Mouse (Mus musculus): ENCODE results near the gene Igf1.

Gene Igf1

DNA sequence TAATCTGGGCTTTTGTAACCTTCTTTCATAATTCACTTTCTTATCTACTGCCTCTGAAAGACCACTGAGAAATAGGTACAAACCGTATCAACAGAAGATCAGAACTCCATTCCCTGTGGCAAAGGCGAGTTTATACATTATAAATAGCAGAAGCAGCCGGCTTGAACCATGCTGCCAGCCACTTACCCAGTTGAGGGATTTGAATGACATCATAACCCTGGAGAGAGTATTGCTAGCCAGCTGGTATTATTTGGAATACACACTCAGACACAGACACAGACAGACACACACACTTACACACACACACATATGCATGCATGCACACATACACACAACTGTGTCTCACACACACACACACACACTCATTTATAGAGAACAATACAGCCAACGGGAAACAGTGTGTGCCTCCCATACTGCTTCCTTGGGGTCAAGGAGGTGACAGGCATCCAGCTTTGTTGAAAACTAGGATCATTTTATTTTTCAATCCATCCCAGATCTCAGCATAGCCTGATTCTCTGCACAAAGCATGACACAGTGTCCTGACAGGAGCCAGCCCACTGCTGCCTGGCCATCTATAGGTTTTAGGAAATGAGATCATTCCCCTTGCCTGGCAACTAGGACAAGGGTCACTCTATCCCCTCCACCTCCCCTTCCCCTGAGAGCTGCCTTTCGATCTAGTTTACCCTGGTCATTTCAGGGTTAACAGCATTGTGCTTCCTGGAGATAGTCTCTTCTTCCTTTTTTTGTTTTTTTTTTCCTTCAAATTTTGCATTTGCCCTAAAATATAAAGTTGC, at the start of gene Igf1:
Igf1 (plus strand) TSS at position 253 of the 794 bp plus-strand sequence.
- DNase-seq (ENCODE audit: inconsistent age in 2 of 2, low spot score in 1 of 2) = no peak

DNA sequence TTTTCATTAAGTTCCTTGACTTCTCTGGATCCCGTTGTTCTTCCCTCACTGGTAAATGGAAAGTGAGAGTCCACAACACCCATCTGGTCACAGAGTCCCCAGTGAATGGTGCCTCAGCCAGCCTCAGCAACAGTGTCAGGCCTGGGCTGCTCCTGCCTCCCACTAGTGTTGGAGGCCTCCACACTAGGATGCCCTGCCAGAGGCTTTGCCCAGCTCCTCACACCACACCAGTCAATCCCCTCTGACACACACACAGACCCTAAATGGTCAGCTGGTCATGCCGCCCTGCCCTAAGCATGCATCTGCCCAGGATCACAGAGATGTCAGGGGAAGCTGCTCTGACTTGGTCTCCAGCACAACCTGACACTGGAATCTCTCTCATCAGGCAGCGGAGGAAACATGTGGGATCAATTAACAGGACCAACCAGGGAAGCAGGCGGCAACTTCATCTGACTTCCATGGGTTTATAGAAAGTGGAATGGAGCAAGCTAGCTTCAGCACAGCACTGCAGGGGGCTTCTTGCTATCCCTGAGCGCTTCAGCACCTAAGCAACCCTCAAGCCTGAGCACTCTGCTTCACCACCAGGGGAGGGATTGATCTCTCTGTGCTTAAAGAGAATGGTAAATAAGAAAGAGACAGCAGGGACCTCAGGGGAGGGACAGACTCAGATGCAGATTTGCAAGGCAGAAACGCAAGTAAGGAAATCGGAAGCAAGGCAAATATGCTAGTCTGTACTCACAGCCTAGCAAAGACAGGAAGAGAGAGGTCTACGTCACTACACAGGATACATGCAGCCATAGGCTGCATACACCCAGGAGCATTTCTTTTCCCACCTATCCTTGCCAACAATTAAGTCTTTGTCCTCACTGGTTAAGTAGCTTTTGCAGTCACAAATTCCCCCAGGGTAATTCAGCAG, 45.6 kb upstream of the Igf1 start:
- no peak for DNase-seq (ENCODE audit: inconsistent age in 2 of 2, low spot score in 1 of 2)

DNA sequence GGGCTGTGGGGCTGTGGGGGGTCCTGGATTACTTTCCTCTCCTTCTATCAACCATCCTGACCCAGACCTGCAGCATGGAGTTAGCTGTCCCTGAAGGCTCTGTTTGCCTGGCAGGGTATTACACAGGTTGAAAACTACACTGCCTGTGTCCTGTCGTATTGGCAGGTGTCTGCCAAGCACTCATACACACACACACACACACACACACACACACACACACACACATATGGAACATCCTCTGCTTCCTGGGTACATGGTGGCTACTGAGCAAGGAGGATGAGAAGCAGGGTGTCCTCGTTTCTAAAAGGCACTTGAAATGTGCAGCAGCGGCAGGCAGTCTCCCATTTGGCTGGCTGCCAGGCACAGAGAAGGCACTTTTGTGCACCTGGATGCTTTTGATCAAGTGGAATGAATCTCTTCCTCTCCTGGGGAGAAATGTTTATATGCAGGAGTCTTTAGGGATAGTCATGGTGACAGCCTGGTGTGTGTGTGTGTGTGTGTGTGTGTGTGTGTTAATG, 44.9 kb upstream of the Igf1 start:
- DNase-seq (ENCODE audit: inconsistent age in 2 of 2, low spot score in 1 of 2) = no peak

DNA sequence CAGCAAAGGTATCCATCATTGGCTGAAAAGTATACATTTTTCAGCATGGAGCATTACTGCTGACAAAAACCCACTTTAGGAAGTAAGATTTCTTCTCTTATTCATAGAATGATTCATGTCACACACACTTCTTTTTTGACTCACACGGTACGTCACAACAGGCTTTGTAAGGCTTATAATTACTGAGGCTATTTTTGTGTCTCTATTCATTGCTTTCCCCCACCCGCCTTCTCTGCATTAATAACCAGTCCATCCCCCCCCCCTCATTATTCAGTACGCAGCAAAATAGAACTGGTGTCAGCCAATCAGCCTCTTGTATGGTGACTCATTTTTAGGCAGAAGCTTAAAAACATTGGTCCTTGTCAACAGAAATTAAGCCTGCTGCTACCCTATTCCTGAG, 41.2 kb upstream of the Igf1 start:
- no peak for DNase-seq (ENCODE audit: inconsistent age in 2 of 2, low spot score in 1 of 2)

DNA sequence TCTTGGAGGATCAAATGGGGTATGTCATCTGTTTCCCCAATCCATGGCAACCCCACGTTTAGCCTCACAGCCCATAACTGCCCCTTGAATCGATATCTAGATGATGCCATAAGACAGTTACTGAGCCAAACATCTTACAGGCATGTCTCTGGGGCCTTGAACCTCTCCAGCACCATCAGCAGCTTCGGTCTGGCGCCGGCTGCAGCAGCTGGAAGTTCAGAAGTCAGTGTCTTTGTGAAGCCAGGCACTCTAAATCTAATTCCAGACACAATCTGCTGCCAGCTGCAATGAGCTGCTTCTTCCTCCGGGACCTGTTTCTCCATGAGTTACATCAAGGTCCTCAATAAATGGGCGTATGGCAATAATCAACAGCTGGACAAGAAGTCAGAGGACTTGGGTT, 40.3 kb upstream of the Igf1 start:
- DNase-seq (ENCODE audit: inconsistent age in 2 of 2, low spot score in 1 of 2) = no peak

DNA sequence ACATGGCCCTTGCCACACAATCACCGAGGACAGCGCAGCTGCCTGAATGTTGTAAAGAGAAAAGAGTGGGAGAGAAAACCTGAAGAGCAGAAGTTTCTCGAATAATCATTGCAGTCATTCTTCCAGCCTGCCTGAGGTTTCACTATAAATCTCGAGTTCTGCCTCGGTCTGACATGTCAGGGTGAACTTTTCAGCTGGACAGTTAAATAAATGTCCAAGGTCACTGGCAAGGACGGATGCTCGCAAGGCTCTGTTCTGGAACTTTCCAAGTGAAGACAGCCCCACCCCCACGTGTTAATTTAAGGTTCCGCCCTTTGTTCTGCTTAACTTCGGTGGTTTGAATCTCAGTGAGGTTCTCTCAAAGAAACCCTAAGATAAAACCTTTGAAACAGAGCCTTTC, 36.2 kb upstream of the Igf1 start:
- peak; percentile 72 to 92 for DNase-seq (ENCODE audit: inconsistent age in 2 of 2, low spot score in 1 of 2)

DNA sequence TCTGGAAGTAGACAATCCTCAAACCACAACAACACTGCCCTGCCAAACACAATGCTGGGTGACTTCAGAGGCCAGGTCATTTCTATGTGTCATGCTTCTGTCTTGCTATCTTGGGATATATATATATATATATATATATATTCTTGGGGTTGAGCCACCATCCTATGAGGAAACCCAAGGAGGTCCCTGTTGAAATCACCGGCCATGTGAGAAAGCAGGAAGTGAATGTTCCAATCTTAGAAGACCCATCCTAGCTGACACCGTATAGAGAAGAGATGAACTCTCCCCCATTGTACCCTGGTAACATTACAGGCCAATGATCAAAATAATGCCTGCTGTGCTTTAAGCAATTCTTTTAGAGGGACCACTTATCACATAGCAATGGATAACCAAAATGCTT, 28.1 kb upstream of the Igf1 start:
- no peak for DNase-seq (ENCODE audit: inconsistent age in 2 of 2, low spot score in 1 of 2)

DNA sequence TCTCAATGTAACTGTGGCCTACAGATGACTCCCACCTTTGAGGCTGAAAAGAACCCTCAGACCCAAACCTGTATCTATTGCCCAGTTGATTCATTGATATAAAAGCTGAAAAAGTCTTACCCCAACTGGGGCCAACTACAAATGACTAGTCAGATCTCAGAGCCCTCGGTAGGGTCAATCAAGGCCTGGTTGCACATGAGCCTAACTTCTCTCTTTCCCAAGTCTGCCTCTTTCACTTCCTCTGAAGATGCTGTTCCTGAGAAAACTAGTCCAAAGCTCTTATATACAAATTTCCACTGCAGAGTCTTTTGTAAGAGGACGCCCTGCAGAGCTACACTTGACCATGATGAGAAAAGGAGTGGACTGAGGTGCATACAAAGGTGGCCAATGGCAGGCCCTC, 27.4 kb upstream of the Igf1 start:
- DNase-seq (ENCODE audit: inconsistent age in 2 of 2, low spot score in 1 of 2) = no peak

DNA sequence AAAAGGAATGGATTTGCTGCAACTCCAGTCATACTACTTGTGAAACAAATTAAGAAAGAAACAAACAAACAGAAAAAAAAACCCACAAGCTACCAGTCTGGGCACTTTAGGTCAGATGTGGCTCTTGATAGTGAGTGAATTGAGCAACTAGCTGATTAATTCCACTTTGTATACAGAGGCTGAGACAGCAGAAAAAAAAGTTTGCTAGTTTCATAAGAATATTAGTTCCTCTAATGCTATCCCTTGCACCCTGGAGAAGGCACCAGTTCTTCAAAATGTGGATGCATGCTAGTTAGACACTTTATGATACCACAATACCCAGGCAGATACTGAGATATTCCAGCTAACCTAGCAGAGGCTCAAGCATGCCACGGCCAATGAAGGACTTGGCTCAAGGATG, 26.0 kb upstream of the Igf1 start:
- peak in 1 of 2 experiments; percentile 52 for DNase-seq (ENCODE audit: inconsistent age in 2 of 2, low spot score in 1 of 2)

DNA sequence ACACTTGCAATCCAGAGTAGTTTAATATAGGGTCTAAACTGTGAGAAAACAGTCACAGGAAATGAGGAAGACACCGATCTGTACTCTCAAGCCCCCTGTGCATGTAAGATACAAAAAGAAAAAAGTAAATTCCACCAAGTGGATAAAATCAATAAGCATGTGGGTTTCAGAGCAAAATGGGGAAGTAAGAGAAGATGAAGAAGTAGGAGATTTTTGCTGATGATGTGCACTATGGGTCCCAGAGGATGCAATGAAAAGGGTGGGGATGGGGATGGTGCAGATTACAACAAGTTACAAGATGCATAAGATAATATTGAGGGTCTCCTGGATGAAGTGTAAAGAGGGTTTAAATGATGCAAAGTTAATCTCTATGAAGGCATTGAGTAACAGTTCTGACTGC, 18.6 kb upstream of the Igf1 start:
- no peak for DNase-seq (ENCODE audit: inconsistent age in 2 of 2, low spot score in 1 of 2)

DNA sequence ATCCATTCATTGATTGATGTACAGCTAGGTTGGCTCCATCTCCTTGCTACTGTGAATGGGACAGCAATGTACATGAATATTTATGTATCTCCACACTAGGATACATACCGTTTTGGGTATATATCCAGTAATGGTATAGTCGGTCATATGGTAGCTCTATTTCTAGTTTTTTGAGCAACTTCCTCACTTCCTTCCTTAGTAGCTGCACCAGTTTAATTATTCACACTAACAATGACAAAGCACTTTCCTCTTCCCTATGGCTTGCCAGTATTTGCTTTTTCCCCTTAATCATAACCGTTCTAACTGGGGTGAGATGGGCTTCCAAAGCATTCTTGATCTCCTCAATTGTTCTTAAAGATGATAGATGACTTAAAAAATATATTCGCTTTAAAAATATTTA, 15.6 kb upstream of the Igf1 start:
- DNase-seq (ENCODE audit: inconsistent age in 2 of 2, low spot score in 1 of 2) = no peak

DNA sequence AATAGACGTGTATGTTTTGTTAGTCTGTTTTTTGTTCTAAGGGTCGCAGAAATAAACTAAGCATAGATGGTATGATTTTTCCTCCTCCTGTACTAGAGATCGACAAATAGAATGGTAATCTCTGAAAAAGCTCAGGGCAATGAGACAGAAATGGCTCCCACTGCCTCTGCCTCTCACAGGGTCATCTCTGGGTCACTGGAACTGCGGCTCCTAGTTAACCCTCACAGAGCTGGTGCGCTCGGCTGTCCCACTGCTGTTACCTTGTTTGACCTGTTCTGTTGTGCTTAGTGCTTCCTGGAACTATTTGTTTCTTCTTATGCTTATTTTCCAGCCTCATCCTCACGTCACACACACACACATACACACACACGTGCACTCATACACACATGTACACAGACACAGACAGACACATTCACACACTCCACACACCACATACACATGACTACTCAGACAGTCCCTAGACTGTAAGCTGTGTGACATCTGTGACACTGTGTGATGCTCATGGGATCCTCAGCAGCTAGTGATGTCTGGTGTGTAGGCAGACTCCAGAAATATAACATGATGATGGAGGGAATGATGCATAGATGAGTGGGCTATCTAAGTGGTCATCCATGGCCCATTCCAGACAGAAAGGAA, 13.0 kb upstream of the Igf1 start:
- no peak for DNase-seq (ENCODE audit: inconsistent age in 2 of 2, low spot score in 1 of 2)

DNA sequence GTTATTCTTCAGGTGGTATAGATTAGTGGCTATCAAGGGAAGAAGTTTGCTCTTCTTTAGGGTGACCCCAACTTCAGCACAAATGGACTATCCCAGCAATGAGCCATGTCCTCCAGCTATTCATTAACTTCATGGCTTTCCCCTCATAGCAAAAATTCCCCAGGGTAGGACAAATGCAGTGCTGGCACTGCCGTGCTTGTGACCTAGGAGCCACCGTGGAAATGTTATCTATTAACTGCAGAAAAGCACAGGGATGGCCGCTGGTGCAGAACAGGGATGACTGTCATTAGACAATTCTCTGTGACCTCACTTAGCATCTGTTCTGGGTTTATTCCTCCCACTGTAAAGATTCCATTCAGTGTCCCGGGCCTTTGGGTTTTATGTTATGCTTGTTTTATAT, 10.2 kb upstream of the Igf1 start:
- DNase-seq (ENCODE audit: inconsistent age in 2 of 2, low spot score in 1 of 2) = no peak

DNA sequence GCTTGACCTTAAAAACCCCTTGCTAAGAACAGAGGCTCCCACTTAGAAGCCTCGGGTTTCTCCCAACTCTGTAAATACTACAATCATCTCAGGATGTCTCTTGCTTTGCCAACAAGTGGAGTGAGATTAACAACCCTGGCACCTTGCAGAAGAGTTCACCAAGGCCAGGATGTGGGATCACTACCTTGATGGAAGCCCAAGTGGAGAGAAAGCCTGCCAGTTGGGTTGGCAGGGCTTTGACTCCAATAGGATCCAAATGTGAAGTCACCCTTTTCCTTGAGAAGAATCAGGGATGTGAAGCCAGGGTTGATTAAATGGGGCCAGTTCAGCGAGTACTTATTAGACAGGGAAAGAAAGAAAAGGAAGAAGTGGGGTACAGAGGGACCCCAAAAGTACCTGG, 9.6 kb upstream of the Igf1 start:
- DNase-seq (ENCODE audit: inconsistent age in 2 of 2, low spot score in 1 of 2) = no peak

DNA sequence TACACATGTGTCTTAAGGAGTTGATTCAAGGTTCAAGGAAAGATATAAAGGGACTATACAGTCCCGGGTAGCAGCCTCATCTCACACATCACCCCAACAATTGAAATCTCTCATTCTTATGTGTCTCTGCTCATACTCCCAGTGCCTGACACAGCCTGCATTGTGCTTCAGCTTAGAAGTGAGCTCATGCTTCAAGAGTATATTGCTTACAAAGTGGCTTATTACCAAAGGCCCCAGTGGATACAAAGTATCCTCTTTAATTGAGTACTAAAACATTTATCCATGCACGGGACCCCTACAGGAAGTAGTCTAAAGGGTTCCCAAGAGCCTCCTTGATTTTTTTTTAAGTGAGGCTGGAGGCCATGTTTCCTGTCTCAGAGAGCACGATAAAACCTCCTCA, 6.6 kb upstream of the Igf1 start:
- no peak for DNase-seq (ENCODE audit: inconsistent age in 2 of 2, low spot score in 1 of 2)

DNA sequence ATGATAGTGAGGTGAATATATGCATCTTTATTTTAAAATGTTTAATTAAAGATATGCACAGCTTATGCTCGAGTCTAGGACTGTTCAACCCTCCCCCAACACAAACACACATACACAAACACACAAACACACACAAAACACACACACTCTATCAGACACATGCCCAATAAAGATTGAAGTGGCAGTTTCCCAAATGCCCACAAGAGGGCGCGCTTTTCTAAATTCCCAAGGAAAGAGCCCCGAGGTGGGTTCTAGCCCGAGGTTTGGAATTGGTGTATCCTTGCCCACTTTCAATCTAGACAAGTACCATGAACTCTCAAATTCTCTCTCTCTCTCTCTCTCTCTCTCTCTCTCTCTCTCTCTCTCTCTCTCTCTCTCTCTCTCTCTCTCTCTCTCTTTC, 3.7 kb upstream of the Igf1 start:
- peak; percentile 36 to 87 for DNase-seq (ENCODE audit: inconsistent age in 2 of 2, low spot score in 1 of 2)

DNA sequence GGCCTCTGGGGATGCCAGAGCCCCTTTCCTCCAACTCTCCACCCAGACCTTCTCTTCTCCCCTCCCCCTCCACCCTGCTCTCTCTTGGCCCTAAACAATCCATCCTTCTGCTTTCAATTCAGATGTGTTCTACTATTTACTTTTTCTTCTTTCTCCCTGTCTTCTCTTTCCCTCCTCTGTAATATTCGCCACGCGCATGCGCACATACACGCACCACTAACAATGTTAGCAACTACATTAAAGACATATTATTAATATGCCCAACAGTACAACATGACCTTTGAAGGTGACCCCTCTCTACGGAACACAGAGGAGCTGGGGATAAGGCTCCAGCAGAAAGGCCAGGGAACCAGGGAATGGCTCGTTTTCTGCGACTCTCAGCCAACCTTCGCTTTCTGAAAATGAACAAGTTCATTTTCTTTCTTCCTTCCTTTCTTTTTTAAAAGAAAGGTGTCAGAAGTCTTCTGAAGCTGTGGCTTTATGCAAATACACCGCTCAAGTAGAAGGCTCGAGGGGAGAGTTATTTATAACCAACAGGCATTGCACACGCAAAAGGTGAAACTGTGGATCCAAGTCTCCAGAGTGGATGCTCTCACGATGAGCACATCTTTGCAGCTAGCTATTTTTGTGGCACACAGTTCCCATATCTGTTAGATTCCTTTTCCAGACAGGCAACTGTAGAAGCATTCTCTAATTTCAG, 2.5 kb upstream of the Igf1 start:
- no peak for DNase-seq (ENCODE audit: inconsistent age in 2 of 2, low spot score in 1 of 2)

DNA sequence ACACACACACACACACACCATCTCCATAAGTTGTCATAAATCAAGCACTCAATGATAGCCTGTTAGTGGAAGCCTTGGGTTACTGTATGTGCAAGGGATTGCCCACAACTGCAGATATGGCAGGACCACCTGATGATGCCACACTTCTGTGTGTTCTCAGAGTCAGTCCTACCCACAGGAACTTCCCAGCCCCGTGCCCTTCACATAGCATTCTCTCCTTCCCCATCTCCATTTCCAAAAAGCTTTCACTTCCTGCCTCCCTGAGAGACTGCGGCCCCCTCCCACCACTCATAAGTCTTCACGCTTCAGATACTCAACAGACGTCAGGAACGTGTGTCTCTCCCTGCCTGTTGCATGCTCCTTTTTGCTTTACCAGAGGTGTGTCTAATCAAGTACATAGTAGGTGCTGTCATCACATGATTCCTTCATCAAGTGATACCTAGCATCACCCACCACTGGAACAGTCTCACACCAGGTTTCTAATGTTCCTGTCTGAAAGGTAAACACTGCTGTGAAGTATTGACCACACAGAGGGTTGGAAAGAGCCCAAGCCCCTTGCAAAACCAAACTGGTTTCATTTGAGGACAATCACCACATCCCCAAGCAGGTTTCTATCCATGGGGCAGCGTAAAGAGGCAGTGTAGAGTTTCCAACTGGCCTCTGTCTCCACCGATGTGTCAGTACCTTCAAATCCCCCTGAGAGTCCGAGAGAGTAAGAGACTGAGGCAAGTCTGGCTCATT, 680 bp upstream of the Igf1 start:
- DNase-seq (ENCODE audit: inconsistent age in 2 of 2, low spot score in 1 of 2) = no peak

DNA sequence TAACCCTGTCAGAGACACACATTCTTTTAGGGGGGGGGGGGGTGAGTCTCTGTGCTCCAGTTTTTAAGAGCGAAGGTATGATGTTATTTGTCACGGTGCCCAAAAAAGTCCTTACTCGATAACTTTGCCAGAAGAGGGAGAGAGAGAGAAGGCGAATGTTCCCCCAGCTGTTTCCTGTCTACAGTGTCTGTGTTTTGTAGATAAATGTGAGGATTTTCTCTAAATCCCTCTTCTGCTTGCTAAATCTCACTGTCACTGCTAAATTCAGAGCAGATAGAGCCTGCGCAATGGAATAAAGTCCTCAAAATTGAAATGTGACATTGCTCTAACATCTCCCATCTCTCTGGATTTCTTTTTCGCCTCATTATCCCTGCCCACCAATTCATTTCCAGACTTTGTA, 874 bp downstream of the Igf1 start:
- DNase-seq (ENCODE audit: inconsistent age in 2 of 2, low spot score in 1 of 2) = peak in 1 of 2 experiments; percentile 62

DNA sequence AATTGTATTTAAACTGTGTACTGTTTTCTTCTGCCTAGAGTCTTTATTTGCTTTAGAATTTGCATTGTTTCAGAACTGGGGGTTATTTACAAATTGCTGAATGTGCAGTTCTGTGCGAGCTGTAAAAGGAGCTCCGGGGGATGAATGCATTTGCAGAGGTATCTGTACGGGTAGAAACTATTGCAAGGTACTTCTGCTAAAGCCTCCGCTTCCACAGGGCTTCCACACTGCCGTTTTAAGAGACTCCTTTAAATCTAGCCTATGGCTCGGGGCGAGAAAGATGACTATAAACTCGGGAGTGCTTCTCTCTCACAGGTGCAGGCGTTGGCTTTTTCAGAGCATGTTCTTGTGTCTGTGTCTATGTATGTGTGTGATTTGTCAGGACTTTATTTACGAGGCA, 1.4 kb downstream of the Igf1 start:
- DNase-seq (ENCODE audit: inconsistent age in 2 of 2, low spot score in 1 of 2) = peak in 1 of 2 experiments; percentile 72

Measured in adrenal gland, adult (tissue).